Mouse (Mus musculus): ENCODE measurements around the gene Chst8. TPM values are rescaled to one million over a fixed set of nuclear protein-coding genes. Genes with fewer than 3 reads are reported as not detected.

Chst8 gene
- not detected for total RNA-seq (2023)

GRCm38 (mm10) chr7:34812531-34813111 is at the start of gene Chst8:
Gene Chst8, minus strand, starts transcription at chr7:34812711.

GRCm38 (mm10) chr7:34656632-34657031 is 155.9 kb downstream of the Chst8 start, which contains the start of gene Kctd15:
Gene Kctd15, minus strand, starts transcription at chr7:34656732.

Other genes starting within 250 kb of the Chst8 start
- gene Kctd15, start 156.0 kb downstream of the Chst8 start, total RNA-seq (2023): 1 to 10 TPM in 1 of 2 experiments, under 1 TPM in 1; 0.83 to 1.2 TPM
- gene Pepd, start 99.7 kb upstream of the Chst8 start, total RNA-seq (2023): 10 to 100 TPM; 30.3 to 33.6 TPM
- gene Cebpg, start 243.9 kb upstream of the Chst8 start, total RNA-seq (2023): 10 to 100 TPM; 33.7 to 38.3 TPM